Mouse (Mus musculus) heart, embryonic 12.5 days (tissue): ENCODE data around the gene Luc7l3. TPM values are rescaled to one million over a fixed set of nuclear protein-coding genes. Genes with fewer than 3 reads are reported as not detected.

Experiments
- ATAC-seq: fragments of 200-750 bp; cut with Nextera tagmentation; 2 replicates; pipeline ENCODE4 v1.8.0; 2017; ENCODE audit warnings: moderate TSS enrichment, moderate library complexity; ENCODE audit not compliant: insufficient number of reproducible peaks, low FRiP score
- H3K27ac ChIP-seq: fragments of 300-500 bp; sonication (generic); 2 replicates; pipeline ENCODE4 v1.5.1; 2016; ENCODE audit warnings: mild to moderate bottlenecking, moderate library complexity; ENCODE audit not compliant: poor library complexity, severe bottlenecking
- H3K27me3 ChIP-seq: fragments of 300-500 bp; sonication (generic); replicated peaks from 2 replicates; pipeline ENCODE4 v1.6.1; 2016; ENCODE audit warnings: mild to moderate bottlenecking, moderate library complexity
- H3K36me3 ChIP-seq: fragments of 300-500 bp; sonication (generic); 2 replicates; pipeline ENCODE4 v1.6.1; 2016; ENCODE audit warnings: mild to moderate bottlenecking, moderate library complexity
- H3K4me1 ChIP-seq: fragments of 300-500 bp; sonication (generic); replicated peaks from 2 replicates; pipeline ENCODE4 v1.6.1; 2016; ENCODE audit warnings: mild to moderate bottlenecking
- H3K4me2 ChIP-seq: fragments of 300-500 bp; sonication (generic); 2 replicates; pipeline ENCODE4 v1.6.1; 2016; ENCODE audit warnings: mild to moderate bottlenecking, moderate library complexity
- H3K4me3 ChIP-seq: fragments of 300-500 bp; sonication (generic); 2 replicates; pipeline ENCODE4 v1.5.1; 2016; ENCODE audit warnings: mild to moderate bottlenecking
- H3K9ac ChIP-seq: fragments of 300-500 bp; sonication (generic); 2 replicates; pipeline ENCODE4 v1.6.1; 2016; ENCODE audit warnings: mild to moderate bottlenecking, moderate library complexity
- H3K9me3 ChIP-seq: fragments of 300-500 bp; sonication (generic); replicated peaks from 2 replicates; pipeline ENCODE4 v1.6.1; 2016; ENCODE audit warnings: mild to moderate bottlenecking, moderate library complexity
- WGBS: fragments of 180-500 bp; shearing (Covaris S2); methylation state at CpG from one replicate; pipeline ENCODE4 v1.1.7; 2016; 5-methylcytosine and 5-hydroxymethylcytosine counted together
- polyA plus RNA-seq: library from polyadenylated mRNA; unstranded; fragments of >200 nt; fragmentation: Nextera tagmentation; extraction: Ambion mirVana; gene quantifications from 2 replicates; pipeline ENCODE4 v1.2.1, GENCODE M21; 2016

Gene Luc7l3
- polyA plus RNA-seq, 1 experiment from 2014 or later: 82.0 TPM

DNA sequence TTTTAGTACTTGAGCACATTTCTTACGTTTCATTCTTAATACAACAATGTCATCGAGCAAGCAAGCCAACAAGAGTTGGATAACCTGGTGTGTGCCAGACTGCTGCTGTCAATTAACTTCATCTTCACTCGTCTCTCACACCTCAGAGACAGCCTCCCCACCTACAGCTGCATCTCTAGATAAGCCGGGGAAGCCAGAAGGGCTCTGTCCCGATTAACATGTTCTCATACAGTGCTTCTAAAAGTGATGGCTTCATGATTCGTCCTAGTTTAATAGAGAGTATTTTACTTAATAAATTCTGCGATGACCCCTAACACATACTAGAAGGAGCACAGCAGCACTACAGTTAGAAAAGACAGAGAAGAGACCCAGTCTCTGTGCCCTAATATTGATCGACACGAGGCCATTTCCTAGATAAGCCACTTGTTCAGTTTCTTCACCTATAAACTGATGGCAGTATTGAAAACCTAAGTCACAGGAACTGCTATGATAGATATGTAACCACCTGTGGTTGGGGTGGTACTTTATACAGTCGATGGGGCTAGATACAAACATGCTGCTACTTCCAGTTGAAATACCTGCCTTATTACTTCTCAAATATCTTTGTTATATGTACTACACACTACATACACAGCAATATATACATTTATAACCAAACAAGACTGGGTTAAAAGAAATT, 31.6 kb downstream of the Luc7l3 start:
- WGBS: 77% methylated on average over 10 of the region's 10 CpGs

GRCm38 (mm10) chr11:94287105-94287504, 34.7 kb downstream of the Luc7l3 start:
- WGBS: 88% methylated on average over 5 of the region's 5 CpGs
- Histone ChIP-seq H3K4me2 (no peak overlapping the region), H3K27ac (no peak overlapping the region)

More for the DNA sequence above, 31.6 kb downstream of the Luc7l3 start:
- Histone ChIP-seq H3K27me3 (no peaks in the 10 kb centered on the region), H3K9ac (no peak overlapping the region), H3K27ac (no peak overlapping the region), H3K9me3 (no peaks in the 10 kb centered on the region), H3K4me2 (no peak overlapping the region), H3K36me3 (peaks cover 75% of the 10 kb centered on the region), H3K4me1 (no peaks in the 10 kb centered on the region; the same call in 1 of the 2 replicates), H3K4me3 (no peak overlapping the region)
- ATAC-seq: no peak

GRCm38 (mm10) chr11:94285886-94286574, 35.8 kb downstream of the Luc7l3 start:
- Histone ChIP-seq H3K36me3 (peaks cover 64% of the 10 kb centered on the region), H3K9ac (no peak overlapping the region), H3K9me3 (no peaks in the 10 kb centered on the region), H3K4me3 (no peak overlapping the region), H3K27me3 (no peaks in the 10 kb centered on the region), H3K27ac (no peak overlapping the region), H3K4me1 (peaks cover 10% of the 10 kb centered on the region; the same call in 1 of the 2 replicates), H3K4me2 (no peak overlapping the region)
- WGBS: 91% methylated on average over 11 of the region's 11 CpGs
- ATAC-seq: no peak

More at GRCm38 (mm10) chr11:94287105-94287504, 34.7 kb downstream of the Luc7l3 start:
- H3K36me3 ChIP-seq: peaks cover 71% of the 10 kb centered on the region
- no peak overlapping the region for H3K4me3 ChIP-seq
- no peaks in the 10 kb centered on the region for H3K9me3 ChIP-seq
- ATAC-seq: no peak
- no peaks in the 10 kb centered on the region for H3K27me3 ChIP-seq
- H3K4me1 ChIP-seq: 0 out of 2 replicates have a peak, but pooled peaks cover 2% of the 10 kb centered on the region
- no peak overlapping the region for H3K9ac ChIP-seq

DNA sequence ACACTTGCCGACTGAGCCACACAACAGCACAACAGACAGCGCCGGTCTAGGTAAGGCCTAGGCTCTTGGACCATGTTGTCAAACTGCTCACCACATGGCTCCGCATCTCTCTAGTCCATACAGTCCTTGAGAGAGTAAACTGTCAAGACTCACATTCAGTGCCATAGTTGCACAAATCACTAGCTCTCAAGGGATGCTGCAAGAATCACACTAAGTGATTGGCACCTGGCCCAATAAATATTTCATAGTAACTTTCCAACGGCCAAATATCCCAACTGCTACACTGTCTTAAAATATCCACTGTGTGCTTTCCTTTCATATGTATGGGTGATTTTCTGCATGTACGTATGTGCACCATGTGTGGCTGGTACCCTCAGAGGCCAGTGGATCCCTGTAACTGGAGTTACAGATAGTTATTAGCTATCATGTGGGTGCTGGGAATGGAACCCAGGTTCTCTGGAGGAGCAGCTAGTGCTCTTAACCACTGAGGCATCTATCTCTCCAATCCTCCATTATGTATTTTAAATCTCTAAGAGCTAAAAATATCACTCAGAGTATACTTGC, 38.2 kb downstream of the Luc7l3 start:
- H3K9me3 ChIP-seq: no peaks in the 10 kb centered on the region
- H3K4me2 ChIP-seq: no peak overlapping the region
- no peak overlapping the region for H3K4me3 ChIP-seq
- no peak overlapping the region for H3K27ac ChIP-seq
- H3K9ac ChIP-seq: no peak overlapping the region
- ATAC-seq: no peak
- peaks cover 45% of the 10 kb centered on the region for H3K36me3 ChIP-seq
- peaks cover 18% of the 10 kb centered on the region for H3K4me1 ChIP-seq
- no peaks in the 10 kb centered on the region for H3K27me3 ChIP-seq
- 91% methylated on average over 6 of the region's 6 CpGs for WGBS

GRCm38 (mm10) chr11:94282291-94282690, 39.5 kb downstream of the Luc7l3 start:
- Histone ChIP-seq H3K4me2 (no peak overlapping the region), H3K36me3 (peaks cover 34% of the 10 kb centered on the region), H3K27me3 (no peaks in the 10 kb centered on the region), H3K4me1 (peaks cover 18% of the 10 kb centered on the region), H3K27ac (no peak overlapping the region), H3K9me3 (0 out of 2 replicates have a peak, but pooled peaks cover 3% of the 10 kb centered on the region), H3K9ac (no peak overlapping the region), H3K4me3 (no peak overlapping the region)
- WGBS: 49% methylated on average over 5 of the region's 5 CpGs
- ATAC-seq: no peak

GRCm38 (mm10) chr11:94281199-94282181, 40.3 kb downstream of the Luc7l3 start, which contains the start of gene Gm21885:
Gm21885 (plus strand) TSS chr11:94281873.
- Histone ChIP-seq H3K27ac (no peak within 1 kb of the TSS), H3K9me3 (0 out of 2 replicates have a peak, but pooled peaks cover 3% of the 10 kb centered on the region)
- ATAC-seq: no peak

GRCm38 (mm10) chr11:94276869-94277337, 44.9 kb downstream of the Luc7l3 start:
- Histone ChIP-seq H3K36me3 (no peaks in the 10 kb centered on the region), H3K9me3 (0 out of 2 replicates have a peak, but pooled peaks cover 3% of the 10 kb centered on the region), H3K27me3 (no peaks in the 10 kb centered on the region), H3K4me1 (peaks cover 26% of the 10 kb centered on the region), H3K4me2 (peak overlapping the region; percentile 77), H3K27ac (no peak overlapping the region), H3K9ac (peak overlapping the region; percentile 60), H3K4me3 (peak overlapping the region; percentile 40)
- WGBS: 6% methylated on average over 20 of the region's 20 CpGs
- peak; percentile 35 for ATAC-seq

More at GRCm38 (mm10) chr11:94281199-94282181, 40.3 kb downstream of the Luc7l3 start, which contains the start of gene Gm21885:
- no peak within 1 kb of the TSS for H3K9ac ChIP-seq
- H3K27me3 ChIP-seq: no peaks in the 10 kb centered on the region
- H3K36me3 ChIP-seq: peaks cover 28% of the 10 kb centered on the region
- 70% methylated on average over 11 of the region's 11 CpGs for WGBS
- no peak within 1 kb of the TSS for H3K4me2 ChIP-seq
- H3K4me1 ChIP-seq: peaks cover 18% of the 10 kb centered on the region
- H3K4me3 ChIP-seq: no peak within 1 kb of the TSS

DNA sequence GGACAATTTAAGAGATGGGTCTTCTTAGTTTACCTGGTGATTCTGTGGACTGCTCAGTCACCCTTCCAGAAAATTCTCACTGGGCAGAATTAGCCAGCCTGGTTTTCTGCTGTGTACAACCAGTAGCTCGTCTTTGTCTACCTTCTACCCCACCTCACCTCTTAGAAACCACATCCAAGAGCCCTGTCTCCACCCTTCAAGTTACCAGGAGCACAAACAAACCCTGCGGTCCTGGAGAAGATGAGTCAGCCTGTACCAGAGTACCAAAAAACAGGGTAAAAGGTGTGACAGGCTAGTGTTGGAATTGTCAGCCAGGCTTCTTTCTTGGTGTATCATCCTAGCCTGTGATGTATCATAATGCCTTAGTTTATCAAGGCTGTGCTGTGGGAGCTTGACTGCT, 46.1 kb downstream of the Luc7l3 start:
- 83% methylated on average over 2 of the region's 2 CpGs for WGBS
- H3K36me3 ChIP-seq: no peaks in the 10 kb centered on the region
- 0 out of 2 replicates have a peak, but pooled peaks cover 3% of the 10 kb centered on the region for H3K9me3 ChIP-seq
- no peak overlapping the region for H3K4me3 ChIP-seq
- no peak overlapping the region for H3K9ac ChIP-seq
- no peak for ATAC-seq
- H3K4me1 ChIP-seq: peaks cover 18% of the 10 kb centered on the region
- no peak overlapping the region for H3K27ac ChIP-seq
- H3K4me2 ChIP-seq: no peak overlapping the region
- no peaks in the 10 kb centered on the region for H3K27me3 ChIP-seq

DNA sequence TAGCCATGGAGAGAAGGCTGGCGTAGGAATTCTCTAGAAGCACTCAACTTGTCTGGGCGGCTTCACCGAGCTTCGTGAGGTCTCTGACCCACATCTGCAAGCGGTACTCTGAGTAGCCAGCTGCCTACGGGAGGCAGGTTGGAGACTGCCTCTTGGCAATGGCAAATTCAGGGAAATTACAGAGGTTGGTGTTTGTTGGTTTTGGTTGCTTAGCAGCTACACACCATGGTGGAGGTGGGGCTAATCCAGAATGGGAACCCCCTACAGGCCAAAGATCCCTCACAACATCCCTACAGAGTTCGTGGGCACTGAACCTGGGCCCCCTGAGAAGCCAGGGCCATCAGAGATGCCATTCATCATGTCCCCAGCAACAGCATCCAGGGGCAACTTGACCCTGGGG, 46.6 kb downstream of the Luc7l3 start:
- no peak overlapping the region for H3K27ac ChIP-seq
- WGBS: 80% methylated on average over 7 of the region's 7 CpGs
- no peak for ATAC-seq

DNA sequence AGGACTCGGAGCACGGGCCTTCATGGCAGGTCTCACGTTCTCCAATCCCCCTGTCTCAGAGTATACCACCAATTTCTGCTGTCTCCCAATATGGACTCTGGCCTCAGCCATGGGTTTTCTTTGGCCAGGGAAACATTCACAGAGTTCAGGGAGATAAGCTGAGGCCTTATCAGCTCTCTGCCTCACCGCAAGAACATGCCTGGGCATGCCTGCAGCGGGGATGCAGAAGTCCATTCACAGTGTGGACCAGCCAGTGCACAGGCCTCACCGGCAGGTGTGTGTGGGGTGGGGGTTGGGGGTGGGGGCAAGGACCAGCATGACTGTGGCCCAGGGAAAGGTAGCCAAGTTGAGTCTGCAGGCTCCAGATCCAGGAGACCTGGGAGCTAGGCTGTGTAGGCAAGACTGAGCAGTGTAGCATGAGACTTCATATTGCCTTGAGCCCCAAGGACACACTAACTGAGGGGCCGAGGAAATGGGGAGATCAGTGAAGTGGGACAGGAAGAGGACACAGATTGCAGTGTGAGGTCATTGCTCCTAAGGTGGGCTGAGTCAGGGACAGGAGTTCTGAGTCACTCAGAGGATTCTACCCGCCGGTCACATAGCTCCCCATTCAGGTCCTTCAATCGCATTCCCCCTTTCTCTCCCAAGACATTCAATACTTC, 47.5 kb downstream of the Luc7l3 start:
- Histone ChIP-seq H3K36me3 (no peaks in the 10 kb centered on the region), H3K9me3 (0 out of 2 replicates have a peak, but pooled peaks cover 3% of the 10 kb centered on the region), H3K4me3 (no peak overlapping the region), H3K4me1 (peaks cover 11% of the 10 kb centered on the region), H3K27ac (no peak overlapping the region), H3K9ac (no peak overlapping the region; the same call in 1 of the 2 replicates), H3K27me3 (no peaks in the 10 kb centered on the region), H3K4me2 (no peak overlapping the region)
- 50% methylated on average over 10 of the region's 10 CpGs for WGBS
- ATAC-seq: peak; percentile 61

More for the DNA sequence above, 46.6 kb downstream of the Luc7l3 start:
- Histone ChIP-seq H3K4me1 (peaks cover 13% of the 10 kb centered on the region), H3K9ac (no peak overlapping the region), H3K4me3 (no peak overlapping the region), H3K36me3 (no peaks in the 10 kb centered on the region), H3K4me2 (no peak overlapping the region), H3K27me3 (no peaks in the 10 kb centered on the region), H3K9me3 (0 out of 2 replicates have a peak, but pooled peaks cover 3% of the 10 kb centered on the region)
